Comparison of ENCODE assay signal across 21 mouse cellular contexts in genomic region chr19:54697411-54697810, GRCm38 (mm10).
DNase-seq lines count a peak whose midpoint lies in the region; TF ChIP-seq lines count a peak whose summit lies in the region.
"Had no signal": no experiment of that assay in that cellular context is flagged by ENCODE, and none has a peak within 500 bp of the region (broad histone marks: within the 10 kb centered on the region; RNA-seq: fewer than 3 reads in every experiment).

No protein-coding gene starts in this region.

- H3K27me3 ChIP-seq in myocyte (ENCODE audit: control insufficient read depth, insufficient read depth, insufficient read length), result no peaks in the 10 kb centered on the region
- H3K27me3 ChIP-seq: embryonic facial prominence, embryonic 12.5 days; embryonic facial prominence, embryonic 15.5 days; hindbrain, embryonic 13.5 days had no signal

- no peak overlapping the region for H3K4me3 ChIP-seq in myocyte
- H3K4me3 ChIP-seq: embryonic facial prominence, embryonic 12.5 days; embryonic facial prominence, embryonic 15.5 days; gastrocnemius, adult 2 months; heart, adult 2 months; hindbrain, embryonic 10.5 days; hindbrain, embryonic 13.5 days had no signal

- no peak for TF ChIP-seq POLR2A in myocyte (IDR thresholded peaks at IDR 0.05; ENCODE audit: insufficient read length, low read depth)

- no peaks in the 10 kb centered on the region for H3K36me3 ChIP-seq in myocyte (ENCODE audit: control insufficient read depth, insufficient read depth)
- H3K36me3 ChIP-seq: embryonic facial prominence, embryonic 12.5 days; embryonic facial prominence, embryonic 15.5 days; hindbrain, embryonic 10.5 days; hindbrain, embryonic 13.5 days had no signal

- H3K4me2 ChIP-seq in myocyte (ENCODE audit: low read depth), result no peak overlapping the region
- H3K4me2 ChIP-seq: embryonic facial prominence, embryonic 12.5 days; embryonic facial prominence, embryonic 15.5 days; heart, embryonic 11.5 days; hindbrain, embryonic 13.5 days had no signal

- peak; percentile 57 for DNase-seq in heart, adult 11 months
- no peak for DNase-seq in heart, adult 9 months (ENCODE audit: low spot score in 2 of 2)
- peak; percentile 8 for DNase-seq in thymus, postnatal 4 days
- DNase-seq in thymus, postnatal 14 days, result no peak
- no peak for DNase-seq in gastrocnemius, postnatal 25 days
- DNase-seq: adrenal gland, adult 8-10 months; adrenal gland, postnatal 25 days; cerebellum, adult 11-12 months; cerebellum, adult 8-10 months; cerebellum, postnatal 10 days; cerebellum, postnatal 36 days; forebrain, postnatal 0 days; gastrocnemius, adult 2 months; gastrocnemius, postnatal 14 days; heart, adult 2 months had no signal

- H3ac ChIP-seq in myocyte (ENCODE audit: control insufficient read depth, insufficient read length), result no peak overlapping the region

- no peaks in the 10 kb centered on the region for H3K79me2 ChIP-seq in myocyte (ENCODE audit: control insufficient read depth, insufficient read depth)

TF ChIP-seq in myocyte, 11 proteins besides CTCF, POLR2A, EP300 and RAD21:
- TF ChIP-seq SRF (IDR thresholded peaks at IDR 0.05; ENCODE audit: control insufficient read depth, insufficient read length, low read depth), result no peak
- TF ChIP-seq MYOD1 (IDR thresholded peaks at IDR 0.05; ENCODE audit: control insufficient read depth in 1 of 3, insufficient read length in 2 of 3, low read depth in 2 of 3), result peak in 2 of 3 experiments; percentile 47 to 56
- peak in 1 of 3 experiments; percentile 45 for TF ChIP-seq MYOG (IDR thresholded peaks at IDR 0.05; ENCODE audit: control insufficient read depth in 1 of 3, insufficient read depth in 1 of 3, insufficient read length in 2 of 3, low read depth in 2 of 3)
TF ChIP-seq in myocyte: peak in this region for 2.

Comparison
In these comparisons a context has a peak if more than half of its experiments do, and no peak if none do; other contexts are left out.
1. DNase-seq: peak in heart, adult 11 months (single experiment) and thymus, postnatal 4 days (single experiment); none in heart, adult 9 months (0 of 2), thymus, postnatal 14 days (single experiment) and gastrocnemius, postnatal 25 days (single experiment).